In the genomic region with DNA sequence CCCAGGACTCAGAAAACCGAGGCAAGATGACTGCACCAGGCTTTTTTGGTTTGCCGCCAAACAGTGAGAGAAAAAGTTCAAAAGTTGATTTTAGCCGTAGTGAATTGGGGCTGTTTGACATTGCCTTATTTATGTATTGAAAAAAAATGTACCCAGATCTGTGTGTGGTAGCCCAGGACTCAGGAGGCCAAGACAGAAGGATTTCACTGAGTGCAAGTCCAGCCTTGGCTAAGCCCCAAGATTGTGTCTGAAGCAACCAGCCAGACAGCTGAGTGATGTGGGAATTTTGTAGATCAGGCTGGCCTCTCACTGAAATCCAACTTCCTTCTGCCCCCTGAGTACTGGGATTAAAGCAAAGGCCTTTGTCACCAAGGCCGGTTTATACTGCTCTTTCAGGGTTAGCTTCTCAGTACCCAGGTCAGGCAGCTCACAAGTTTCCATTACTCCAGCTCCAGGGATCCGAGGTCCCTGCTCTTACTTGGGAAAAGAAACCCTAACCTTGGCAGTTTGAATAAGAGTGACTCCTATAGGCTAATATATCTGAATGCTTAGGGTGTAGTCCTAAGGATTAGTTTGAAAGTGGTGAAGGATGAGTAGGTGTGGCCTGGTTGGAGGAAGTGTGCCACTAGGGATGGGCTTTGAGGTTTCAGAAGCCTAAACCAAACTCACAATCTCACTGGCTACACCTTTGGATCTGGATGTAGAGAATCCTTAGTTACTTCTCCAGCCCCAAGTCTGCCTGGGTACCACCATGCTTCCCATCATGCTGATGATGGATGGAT, we compare ENCODE assay signal across 9 mouse cellular contexts. TPM values are rescaled to one million over a fixed set of nuclear protein-coding genes. Genes with fewer than 3 reads are reported as not detected.
DNase-seq lines count a peak whose midpoint lies in the region; ATAC-seq and TF ChIP-seq lines count a peak whose summit lies in the region.
"Had no signal": no experiment of that assay in that cellular context is flagged by ENCODE, and none has a peak within 500 bp of the region (broad histone marks: within the 10 kb centered on the region; RNA-seq: fewer than 3 reads in every experiment).

No protein-coding gene starts in this region.

- no peaks in the 10 kb centered on the region for H3K9me3 ChIP-seq in heart, embryonic 13.5 days
- H3K9me3 ChIP-seq in limb, embryonic 15.5 days: no peaks in the 10 kb centered on the region
- H3K9me3 ChIP-seq in stomach, embryonic 15.5 days: no peaks in the 10 kb centered on the region

- H3K27ac ChIP-seq in kidney, adult 2 months (ENCODE audit: insufficient read depth, low read depth, low read length): no peak overlapping the region
- no peak overlapping the region for H3K27ac ChIP-seq in heart, embryonic 13.5 days (replicated peaks)
- no peak overlapping the region; the same call in 1 of the 2 replicates for H3K27ac ChIP-seq in limb, embryonic 15.5 days
- no peak overlapping the region for H3K27ac ChIP-seq in stomach, embryonic 15.5 days

- no peak for TF ChIP-seq CTCF in kidney, adult 2 months (conservative IDR thresholded peaks at IDR 0.05; ENCODE audit: insufficient read depth, insufficient read length, low read depth, low read length)

- H3K9ac ChIP-seq in heart, embryonic 13.5 days: peak overlapping the region; percentile 86
- H3K9ac ChIP-seq in limb, embryonic 15.5 days: peak overlapping the region; percentile 74; the same call in 1 of the 2 replicates
- no peak overlapping the region for H3K9ac ChIP-seq in stomach, embryonic 15.5 days

- TF ChIP-seq POLR2A in kidney, adult 2 months (IDR thresholded peaks at IDR 0.05; ENCODE audit: low read depth, low read length): no peak

- peak overlapping the region; percentile 93 for H3K4me2 ChIP-seq in heart, embryonic 13.5 days
- peak overlapping the region; percentile 52 for H3K4me2 ChIP-seq in limb, embryonic 15.5 days
- peak overlapping the region; percentile 69 for H3K4me2 ChIP-seq in stomach, embryonic 15.5 days

- no peak for ATAC-seq in heart, embryonic 13.5 days (ENCODE audit: extremely low read depth, insufficient number of reproducible peaks, low FRiP score, low TSS enrichment)
- no peak for ATAC-seq in limb, embryonic 15.5 days (ENCODE audit: insufficient number of reproducible peaks, low FRiP score, low TSS enrichment, low read depth)
- ATAC-seq in stomach, embryonic 15.5 days (ENCODE audit: insufficient read depth, low FRiP score, low read depth): no peak

- intact Hi-C loops in gastrocnemius, postnatal 14 days (cut with DNase I; ENCODE audit: low total_unique reads): no loop called here

- peak; percentile 34 for DNase-seq in kidney, adult 2 months
- DNase-seq in kidney, adult 8-10 months: no peak
- DNase-seq in adrenal gland, postnatal 25 days: peak; percentile 15
- DNase-seq in gastrocnemius, postnatal 14 days: no peak
- no peak for DNase-seq in embryo, embryonic 10.5 days (ENCODE audit: low spot score)

- H3K27me3 ChIP-seq in kidney, adult 2 months (replicated peaks; ENCODE audit: control insufficient read depth, insufficient read depth, low read length): no peaks in the 10 kb centered on the region
- H3K27me3 ChIP-seq in heart, embryonic 13.5 days (replicated peaks): no peaks in the 10 kb centered on the region
- H3K27me3 ChIP-seq in limb, embryonic 15.5 days: no peaks in the 10 kb centered on the region
- H3K27me3 ChIP-seq in stomach, embryonic 15.5 days (replicated peaks): no peaks in the 10 kb centered on the region

- H3K36me3 ChIP-seq in kidney, adult 2 months (ENCODE audit: control insufficient read depth, insufficient read depth, low read length): no peaks in the 10 kb centered on the region
- H3K36me3 ChIP-seq in heart, embryonic 13.5 days: peaks cover 32% of the 10 kb centered on the region
- H3K36me3 ChIP-seq in limb, embryonic 15.5 days: peaks cover 28% of the 10 kb centered on the region
- peaks cover 8% of the 10 kb centered on the region; the same call in 1 of the 2 replicates for H3K36me3 ChIP-seq in stomach, embryonic 15.5 days

- H3K4me1 ChIP-seq in kidney, adult 2 months (ENCODE audit: control insufficient read depth, insufficient read depth, low read length): peaks cover 3% of the 10 kb centered on the region; the same call in 1 of the 2 replicates
- H3K4me1 ChIP-seq in heart, embryonic 13.5 days: peaks cover 26% of the 10 kb centered on the region
- peaks cover 17% of the 10 kb centered on the region for H3K4me1 ChIP-seq in limb, embryonic 15.5 days
- peaks cover 10% of the 10 kb centered on the region for H3K4me1 ChIP-seq in stomach, embryonic 15.5 days

- no peak overlapping the region for H3K4me3 ChIP-seq in kidney, adult 2 months (ENCODE audit: insufficient read depth, low read depth, low read length)
- H3K4me3 ChIP-seq in heart, embryonic 13.5 days: peak overlapping the region; percentile 82
- H3K4me3 ChIP-seq in limb, embryonic 15.5 days: peak overlapping the region; percentile 82
- peak overlapping the region; percentile 77 for H3K4me3 ChIP-seq in stomach, embryonic 15.5 days (replicated peaks)

- 33% methylated on average over 5 of the region's 5 CpGs for WGBS in kidney, adult 2 months
- 51% methylated on average over 5 of the region's 5 CpGs for WGBS in heart, embryonic 13.5 days
- 39% methylated on average over 5 of the region's 5 CpGs for WGBS in limb, embryonic 15.5 days
- WGBS in stomach, embryonic 15.5 days: 28% methylated on average over 5 of the region's 5 CpGs

RNA-seq across cellular contexts. Expression of gene Vhl, which starts 1.4 kb away (rescaled TPM):
- polyA plus RNA-seq in kidney, adult 2 months (2012; rRNA removed): 19.0 and 24.6 TPM in 2 replicates
- 31.6 and 32.6 TPM in 2 replicates for total RNA-seq in adrenal gland, postnatal 25 days (2021)
- polyA plus RNA-seq in heart, embryonic 13.5 days (2015; fragmentation: Nextera tagmentation; extraction: Ambion mirVana): 24.2 and 28.9 TPM in 2 replicates
- polyA plus RNA-seq in limb, embryonic 15.5 days (2015; fragmentation: Nextera tagmentation; extraction: Ambion mirVana): 41.4 and 44.3 TPM in 2 replicates
- polyA plus RNA-seq in stomach, embryonic 15.5 days (2015; fragmentation: Nextera tagmentation; extraction: Ambion mirVana): 39.5 and 43.6 TPM in 2 replicates
- total RNA-seq in gastrocnemius, postnatal 14 days (2021): 1 to 10 TPM; 6.8 to 7.0 TPM

RNA-seq across cellular contexts. Expression of gene Irak2, which starts 13.1 kb away (rescaled TPM):
- 53.8 and 67.1 TPM in 2 replicates for polyA plus RNA-seq in kidney, adult 2 months (2012; rRNA removed)
- 13.8 and 17.1 TPM in 2 replicates for total RNA-seq in adrenal gland, postnatal 25 days (2021)
- polyA plus RNA-seq in heart, embryonic 13.5 days (2015; fragmentation: Nextera tagmentation; extraction: Ambion mirVana): 5.2 and 6.2 TPM in 2 replicates
- 4.1 and 4.6 TPM in 2 replicates for polyA plus RNA-seq in limb, embryonic 15.5 days (2015; fragmentation: Nextera tagmentation; extraction: Ambion mirVana)
- polyA plus RNA-seq in stomach, embryonic 15.5 days (2015; fragmentation: Nextera tagmentation; extraction: Ambion mirVana): 8.0 and 10.0 TPM in 2 replicates
- total RNA-seq in gastrocnemius, postnatal 14 days (2021): 1 to 10 TPM; 4.7 to 4.8 TPM

RNA-seq across cellular contexts. Expression of gene Brk1, which starts 20.6 kb away (rescaled TPM):
- 171 and 216 TPM in 2 replicates for polyA plus RNA-seq in kidney, adult 2 months (2012; rRNA removed)
- 175 and 224 TPM in 2 replicates for total RNA-seq in adrenal gland, postnatal 25 days (2021)
- 162 and 177 TPM in 2 replicates for polyA plus RNA-seq in heart, embryonic 13.5 days (2015; fragmentation: Nextera tagmentation; extraction: Ambion mirVana)
- polyA plus RNA-seq in limb, embryonic 15.5 days (2015; fragmentation: Nextera tagmentation; extraction: Ambion mirVana): 222 and 231 TPM in 2 replicates
- 199 and 202 TPM in 2 replicates for polyA plus RNA-seq in stomach, embryonic 15.5 days (2015; fragmentation: Nextera tagmentation; extraction: Ambion mirVana)
- total RNA-seq in gastrocnemius, postnatal 14 days (2021): 10 to 100 TPM; 42.8 to 52.4 TPM

RNA-seq across cellular contexts. Expression of gene Fancd2os, which starts 24.7 kb away (rescaled TPM):
- 0.54 and 1.3 TPM in 2 replicates for polyA plus RNA-seq in kidney, adult 2 months (2012; rRNA removed)
- total RNA-seq in adrenal gland, postnatal 25 days (2021): 0.70 TPM in 1 of 2 replicates, not detected in the other
- polyA plus RNA-seq in heart, embryonic 13.5 days (2015; fragmentation: Nextera tagmentation; extraction: Ambion mirVana): 0.13 TPM in 1 of 2 replicates, not detected in the other
- polyA plus RNA-seq in limb, embryonic 15.5 days (2015; fragmentation: Nextera tagmentation; extraction: Ambion mirVana): not detected in 2 replicates
- 0.23 TPM in 1 of 2 replicates, not detected in the other for polyA plus RNA-seq in stomach, embryonic 15.5 days (2015; fragmentation: Nextera tagmentation; extraction: Ambion mirVana)
- not detected for total RNA-seq in gastrocnemius, postnatal 14 days (2021)
- total RNA-seq: neutrophil, adult 5-6 weeks had no signal

Comparison
In these comparisons a context has a peak if more than half of its experiments do, and no peak if none do; other contexts are left out.
1. DNase-seq: peak in kidney, adult 2 months (single experiment) and adrenal gland, postnatal 25 days (single experiment); none in kidney, adult 8-10 months (0 of 2), gastrocnemius, postnatal 14 days (single experiment) and embryo, embryonic 10.5 days (single experiment).
2. Peak in every context shown above with its lines, with median percentiles within 50 percentile points of each other: H3K4me2 ChIP-seq.